Mouse (Mus musculus) stomach, postnatal 0 days (tissue): ENCODE results near the gene Sspn. TPM values are rescaled to one million over a fixed set of nuclear protein-coding genes. Genes with fewer than 3 reads are reported as not detected.

Experiments
- ATAC-seq: fragments of 200-750 bp; cut with Nextera tagmentation; 2 replicates; pipeline ENCODE4 v1.8.0; 2017; ENCODE audit not compliant: low FRiP score, low TSS enrichment
- DNase-seq: peaks from one replicate; pipeline ENCODE4 v3.0.0-alpha.2; 2016; ENCODE audit warnings: low spot score
- H3K27ac ChIP-seq: fragments of 300-500 bp; sonication (generic); replicated peaks from 2 replicates; pipeline ENCODE4 v1.5.1; 2014; ENCODE audit warnings: mild to moderate bottlenecking, control low read depth
- H3K27me3 ChIP-seq: fragments of 300-500 bp; sonication (generic); 2 replicates; pipeline ENCODE4 v1.6.1; 2014; ENCODE audit warnings: low read length; ENCODE audit not compliant: control insufficient read depth, insufficient read depth
- H3K36me3 ChIP-seq: fragments of 300-500 bp; sonication (generic); 2 replicates; pipeline ENCODE4 v1.6.1; 2014; ENCODE audit warnings: low read length, mixed read lengths; ENCODE audit not compliant: control insufficient read depth, insufficient read depth
- H3K4me1 ChIP-seq: fragments of 300-500 bp; sonication (generic); replicated peaks from 2 replicates; pipeline ENCODE4 v1.6.1; 2014; ENCODE audit warnings: antibody characterized with exemption; ENCODE audit not compliant: control insufficient read depth, insufficient read depth
- H3K4me2 ChIP-seq: fragments of 300-500 bp; sonication (generic); replicated peaks from 2 replicates; pipeline ENCODE4 v1.6.1; 2014; ENCODE audit warnings: low read depth, mild to moderate bottlenecking, control low read depth, moderate library complexity
- H3K4me3 ChIP-seq: fragments of 300-500 bp; sonication (generic); 2 replicates; pipeline ENCODE4 v1.5.1; 2014; ENCODE audit warnings: low read depth, low read length, control low read depth
- H3K9ac ChIP-seq: fragments of 300-500 bp; sonication (generic); 2 replicates; pipeline ENCODE4 v1.6.1; 2014; ENCODE audit warnings: mild to moderate bottlenecking, low read length, control low read depth, mixed read lengths
- H3K9me3 ChIP-seq: fragments of 300-500 bp; sonication (generic); 2 replicates; pipeline ENCODE4 v1.6.1; 2016; ENCODE audit warnings: low read length; ENCODE audit not compliant: control insufficient read depth
- CTCF ChIP-seq: IDR thresholded peaks from 2 replicates; pipeline ENCODE4 v1.5.1; 2016; ENCODE audit warnings: antibody characterized with exemption, low read depth, mild to moderate bottlenecking, moderate library complexity
- EP300 ChIP-seq: optimal IDR thresholded peaks from 2 replicates; pipeline ENCODE3; 2016; ENCODE audit warnings: antibody characterized with exemption
- WGBS: fragments of 180-500 bp; shearing (Covaris S2); extraction: QIAGEN DNeasy Blood & Tissue Kit; methylation state at CpG from one replicate; pipeline ENCODE4 v1.1.7; 2014; 5-methylcytosine and 5-hydroxymethylcytosine counted together
- polyA plus RNA-seq: library from polyadenylated mRNA; unstranded; fragments of >200 nt; fragmentation: Nextera tagmentation; extraction: Ambion mirVana; gene quantifications from 2 replicates; pipeline ENCODE4 v1.2.1, GENCODE M21; 2015

The Sspn gene
- polyA plus RNA-seq, 1 experiment from 2014 or later: 8.0 TPM

GRCm38 (mm10) chr6:145891951-145892350 lies 39.5 kb upstream of the Sspn start:
- no peak for DNase-seq
- no peak for TF ChIP-seq EP300
- no peak overlapping the region for H3K4me2 ChIP-seq

GRCm38 (mm10) chr6:145892381-145893265 lies 38.8 kb upstream of the Sspn start:
- 90% methylated on average over 19 of the region's 20 CpGs for WGBS
- H3K27ac ChIP-seq: no peak overlapping the region
- ATAC-seq: no peak
- no peaks in the 10 kb centered on the region for H3K27me3 ChIP-seq
- no peak overlapping the region for H3K4me3 ChIP-seq
- no peak overlapping the region for H3K9ac ChIP-seq
- no peak overlapping the region for H3K4me2 ChIP-seq
- no peak for DNase-seq
- TF ChIP-seq CTCF: no peak
- TF ChIP-seq EP300: no peak
- H3K9me3 ChIP-seq: no peaks in the 10 kb centered on the region
- H3K4me1 ChIP-seq: no peaks in the 10 kb centered on the region
- no peaks in the 10 kb centered on the region for H3K36me3 ChIP-seq

More at GRCm38 (mm10) chr6:145891951-145892350, 39.5 kb upstream of the Sspn start:
- H3K36me3 ChIP-seq: no peaks in the 10 kb centered on the region
- H3K27ac ChIP-seq: no peak overlapping the region
- H3K9me3 ChIP-seq: no peaks in the 10 kb centered on the region
- no peak overlapping the region for H3K9ac ChIP-seq
- 64% methylated on average over 11 of the region's 11 CpGs for WGBS
- ATAC-seq: no peak
- no peaks in the 10 kb centered on the region for H3K4me1 ChIP-seq
- H3K27me3 ChIP-seq: no peaks in the 10 kb centered on the region
- H3K4me3 ChIP-seq: no peak overlapping the region

- Histone ChIP-seq H3K4me2 (no peak overlapping the region), H3K27me3 (no peaks in the 10 kb centered on the region), H3K9ac (no peak overlapping the region), H3K27ac (no peak overlapping the region), H3K36me3 (no peaks in the 10 kb centered on the region), H3K9me3 (no peaks in the 10 kb centered on the region), H3K4me3 (no peak overlapping the region), H3K4me1 (no peaks in the 10 kb centered on the region)
- no peak for DNase-seq
- WGBS: 80% methylated on average over 13 of the region's 13 CpGs
- TF ChIP-seq EP300 (no peak), CTCF (no peak)
- ATAC-seq: no peak
Measured at GRCm38 (mm10) chr6:145893366-145894021, 37.9 kb upstream of the Sspn start.

GRCm38 (mm10) chr6:145894669-145895342 lies 36.6 kb upstream of the Sspn start:
- no peaks in the 10 kb centered on the region for H3K9me3 ChIP-seq
- no peaks in the 10 kb centered on the region for H3K36me3 ChIP-seq
- DNase-seq (no peak), ATAC-seq (no peak)
- no peak overlapping the region for H3K27ac ChIP-seq
- no peaks in the 10 kb centered on the region for H3K4me1 ChIP-seq
- no peak overlapping the region for H3K9ac ChIP-seq
- H3K4me3 ChIP-seq: no peak overlapping the region
- TF ChIP-seq CTCF (no peak), EP300 (no peak)
- WGBS: 56% methylated on average over 8 of the region's 8 CpGs
- no peaks in the 10 kb centered on the region for H3K27me3 ChIP-seq
- no peak overlapping the region for H3K4me2 ChIP-seq

GRCm38 (mm10) chr6:145904169-145904568 lies 27.3 kb upstream of the Sspn start:
- H3K4me2 ChIP-seq: no peak overlapping the region
- no peak overlapping the region for H3K27ac ChIP-seq
- WGBS: 90% methylated on average over 5 of the region's 5 CpGs
- no peaks in the 10 kb centered on the region for H3K27me3 ChIP-seq
- H3K4me3 ChIP-seq: no peak overlapping the region
- H3K9ac ChIP-seq: no peak overlapping the region
- DNase-seq (no peak), ATAC-seq (no peak)
- no peak for TF ChIP-seq CTCF
- TF ChIP-seq EP300: no peak
- H3K4me1 ChIP-seq: no peaks in the 10 kb centered on the region
- no peaks in the 10 kb centered on the region for H3K9me3 ChIP-seq
- no peaks in the 10 kb centered on the region for H3K36me3 ChIP-seq
